Mouse (Mus musculus) left cerebral cortex, postnatal 36 days (tissue): ENCODE data around the gene Psmd8. TPM values are rescaled to one million over a fixed set of nuclear protein-coding genes. Genes with fewer than 3 reads are reported as not detected.
"Not testable (repeated sequence)": the region's sequence is repeated elsewhere in the genome, so short reads cannot be mapped to it uniquely, and the experiment has no call there.

ENCODE experiments used
- DNase-seq, 2 experiments: peaks; one replicate each; pipeline ENCODE4 v3.0.0; 2021 to 2022; ENCODE audit warnings: low spot score in 2 of 2, mixed read lengths in 1 of 2
- intact Hi-C: fragments of 180-260 bp; cut with DNase I; formaldehyde crosslinking; loops from one replicate; pipeline ENCODE4 v1.15.1; 2025
- total RNA-seq, 2 experiments: library from RNA; stranded (reverse); gene quantifications; 2 replicates each; pipeline ENCODE4 v1.2.3; 2021

Psmd8 gene
- total RNA-seq, 2 experiments from 2014 or later, result 126 to 136 TPM

- DNase-seq, result no peak
- intact Hi-C loops, result no loop called here
These were observed 36.5 kb downstream of the Psmd8 start for GRCm38 (mm10) chr7:29144006-29144405.

GRCm38 (mm10) chr7:29141416-29141815, 39.1 kb downstream of the Psmd8 start:
- intact Hi-C loops, result no loop called here
- DNase-seq, result no peak

- DNase-seq, intact Hi-C loops: not testable (repeated sequence)
These were observed 41.3 kb downstream of the Psmd8 start for GRCm38 (mm10) chr7:29139237-29139636.

- DNase-seq, result no peak
- intact Hi-C loops, result no loop called here
These were observed 43.1 kb downstream of the Psmd8 start for GRCm38 (mm10) chr7:29137429-29137828.

GRCm38 (mm10) chr7:29134693-29135386, 45.7 kb downstream of the Psmd8 start, which contains the start of gene Rasgrp4:
Gene Rasgrp4 (plus strand): TSS chr7:29134851.
- intact Hi-C loops, result loop anchor here (5.0 kb wide), 1 partner anchor 162 kb away; no protein-coding TSS in a partner anchor

GRCm38 (mm10) chr7:29134230-29134629, 46.3 kb downstream of the Psmd8 start:
- DNase-seq, result no peak
- intact Hi-C loops, result loop anchor here (5.0 kb wide), 1 partner anchor 163 kb away; no protein-coding TSS in a partner anchor

More at GRCm38 (mm10) chr7:29134693-29135386, 45.7 kb downstream of the Psmd8 start, which contains the start of gene Rasgrp4:
- no peak for DNase-seq

GRCm38 (mm10) chr7:29128725-29129124, 51.8 kb downstream of the Psmd8 start:
- intact Hi-C loops, result no loop called here
- no peak for DNase-seq

GRCm38 (mm10) chr7:29126173-29126915, 54.2 kb downstream of the Psmd8 start:
- DNase-seq, result peak; percentile 23 to 29

GRCm38 (mm10) chr7:29124970-29125369, 55.5 kb downstream of the Psmd8 start, which contains the start of gene Ryr1:
Gene Ryr1 (minus strand): TSS chr7:29125179.
- no peak for DNase-seq
- intact Hi-C loops, result no loop called here

More at GRCm38 (mm10) chr7:29126173-29126915, 54.2 kb downstream of the Psmd8 start:
- intact Hi-C loops, result no loop called here

Other genes with a start within 250 kb of the Psmd8 start
- 100 to 1,000 TPM; 180 to 203 TPM for gene Actn4, start 218.4 kb downstream of the Psmd8 start, total RNA-seq
- gene Eif3k, start 198.8 kb downstream of the Psmd8 start, total RNA-seq, result 100 to 1,000 TPM; 169 to 194 TPM
- 1 to 10 TPM; 1.6 to 1.9 TPM for gene Map4k1, start 198.7 kb downstream of the Psmd8 start, total RNA-seq
- 10 to 100 TPM in 1 of 2 experiments, 1 to 10 TPM in 1; 4.9 to 11.0 TPM for gene Ryr1, start 55.5 kb downstream of the Psmd8 start, total RNA-seq
- gene Rasgrp4, start 45.9 kb downstream of the Psmd8 start, total RNA-seq, result 1 to 10 TPM in 1 of 2 experiments, under 1 TPM in 1; 0.89 to 2.5 TPM
- 10 to 100 TPM; 35.3 to 40.3 TPM for gene Fam98c, start 24.5 kb downstream of the Psmd8 start, total RNA-seq
- gene Ggn, start 10.5 kb downstream of the Psmd8 start, total RNA-seq, result 1 to 10 TPM in 1 of 2 experiments, under 1 TPM in 1; 0.88 to 1.4 TPM
- gene Spred3, start 10.3 kb downstream of the Psmd8 start, total RNA-seq, result 10 to 100 TPM; 41.8 to 62.4 TPM
- gene Catsperg1, start 33.3 kb upstream of the Psmd8 start, total RNA-seq, result under 1 TPM; 0.52 to 0.75 TPM
- gene Kcnk6, start 51.8 kb upstream of the Psmd8 start, total RNA-seq, result 1 to 10 TPM; 2.4 to 4.1 TPM
- gene Yif1b, start 57.6 kb upstream of the Psmd8 start, total RNA-seq, result 10 to 100 TPM; 48.6 to 54.6 TPM
- gene 2200002D01Rik, start 67.8 kb upstream of the Psmd8 start, total RNA-seq, result not detected
- 10 to 100 TPM; 23.5 to 26.2 TPM for gene Spint2, start 101.2 kb upstream of the Psmd8 start, total RNA-seq
- 10 to 100 TPM; 15.9 to 24.7 TPM for gene Ppp1r14a, start 108.6 kb upstream of the Psmd8 start, total RNA-seq
- 100 to 1,000 TPM in 1 of 2 experiments, 10 to 100 TPM in 1; 86.6 to 117 TPM for gene Dpf1, start 123.2 kb upstream of the Psmd8 start, total RNA-seq